Mouse (Mus musculus) heart, adult 2 months (tissue): Measurements from ENCODE around the gene Tacc2. TPM values are rescaled to one million over a fixed set of nuclear protein-coding genes. Genes with fewer than 3 reads are reported as not detected.
A peak's percentile ranks its signal among the peaks of the same experiment; 100 is the strongest.

Experiments
- DNase-seq, 2 experiments: peaks; one replicate each; pipeline ENCODE4 v3.0.0; 2021
- H3K27ac ChIP-seq: fragments of 200-600 bp; 2 replicates; pipeline ENCODE4 v1.8.1; 2022
- H3K27me3 ChIP-seq: fragments of 200-500 bp; 2 replicates; pipeline ENCODE4 v1.6.1; 2012; ENCODE audit warnings: mild to moderate bottlenecking, low read length, inconsistent platforms, mixed read lengths; ENCODE audit not compliant: control insufficient read depth, insufficient read depth
- H3K36me3 ChIP-seq: fragments of 200-500 bp; 2 replicates; pipeline ENCODE4 v1.6.1; 2012; ENCODE audit warnings: low read length, inconsistent platforms; ENCODE audit not compliant: control insufficient read depth, insufficient read depth
- H3K4me1 ChIP-seq: fragments of 200-500 bp; 2 replicates; pipeline ENCODE4 v1.6.1; 2011; ENCODE audit warnings: low read length; ENCODE audit not compliant: control insufficient read depth, insufficient read depth
- H3K4me3 ChIP-seq: fragments of 200-600 bp; 2 replicates; pipeline ENCODE4 v1.8.1; 2022
- H3K79me2 ChIP-seq: fragments of 200-500 bp; replicated peaks from 2 replicates; pipeline ENCODE4 v1.6.1; 2012; ENCODE audit warnings: mild to moderate bottlenecking, inconsistent platforms, low read length, moderate library complexity, mixed read lengths; ENCODE audit not compliant: control insufficient read depth, insufficient read depth
- H3K9ac ChIP-seq: fragments of 200-500 bp; 2 replicates; pipeline ENCODE4 v1.6.1; 2012; ENCODE audit warnings: low read depth, mild to moderate bottlenecking, control low read depth, inconsistent platforms, low read length, mixed read lengths
- CTCF ChIP-seq: fragments of 200-600 bp; IDR thresholded peaks from 2 replicates; pipeline ENCODE4 v1.8.1; 2022; ENCODE audit warnings: antibody characterized with exemption, mild to moderate bottlenecking, moderate library complexity
- EP300 ChIP-seq: fragments of 200-500 bp; IDR thresholded peaks from 2 replicates; pipeline ENCODE4 v1.6.1; 2011; ENCODE audit warnings: low read depth, low read length, control low read depth; ENCODE audit not compliant: insufficient read depth
- POLR2A ChIP-seq: fragments of 200-500 bp; IDR thresholded peaks from 2 replicates; pipeline ENCODE4 v1.6.1; 2011; ENCODE audit warnings: mild to moderate bottlenecking, low read depth, low read length, control low read depth; ENCODE audit not compliant: insufficient read depth
- WGBS: fragments of 180-500 bp; shearing (Covaris S2); methylation state at CpG from one replicate; pipeline ENCODE4 v1.1.7; 2018; 5-methylcytosine and 5-hydroxymethylcytosine counted together
- intact Hi-C: fragments of 180-260 bp; cut with DNase I; formaldehyde crosslinking; loops from one replicate; pipeline ENCODE4 v1.15.1; 2025
- polyA plus RNA-seq: library from polyadenylated mRNA; depleted of rRNA; stranded (reverse); fragments of >200 nt; gene quantifications from 2 replicates; pipeline ENCODE4 v1.2.3, GENCODE M21; 2012
- total RNA-seq, 2 experiments: library from RNA; stranded (reverse); gene quantifications; 2 replicates each; pipeline ENCODE4 v1.2.3; 2021

The Tacc2 gene
- total and polyA plus RNA-seq, 3 experiments, result 117 to 480 (median 339) TPM

DNA sequence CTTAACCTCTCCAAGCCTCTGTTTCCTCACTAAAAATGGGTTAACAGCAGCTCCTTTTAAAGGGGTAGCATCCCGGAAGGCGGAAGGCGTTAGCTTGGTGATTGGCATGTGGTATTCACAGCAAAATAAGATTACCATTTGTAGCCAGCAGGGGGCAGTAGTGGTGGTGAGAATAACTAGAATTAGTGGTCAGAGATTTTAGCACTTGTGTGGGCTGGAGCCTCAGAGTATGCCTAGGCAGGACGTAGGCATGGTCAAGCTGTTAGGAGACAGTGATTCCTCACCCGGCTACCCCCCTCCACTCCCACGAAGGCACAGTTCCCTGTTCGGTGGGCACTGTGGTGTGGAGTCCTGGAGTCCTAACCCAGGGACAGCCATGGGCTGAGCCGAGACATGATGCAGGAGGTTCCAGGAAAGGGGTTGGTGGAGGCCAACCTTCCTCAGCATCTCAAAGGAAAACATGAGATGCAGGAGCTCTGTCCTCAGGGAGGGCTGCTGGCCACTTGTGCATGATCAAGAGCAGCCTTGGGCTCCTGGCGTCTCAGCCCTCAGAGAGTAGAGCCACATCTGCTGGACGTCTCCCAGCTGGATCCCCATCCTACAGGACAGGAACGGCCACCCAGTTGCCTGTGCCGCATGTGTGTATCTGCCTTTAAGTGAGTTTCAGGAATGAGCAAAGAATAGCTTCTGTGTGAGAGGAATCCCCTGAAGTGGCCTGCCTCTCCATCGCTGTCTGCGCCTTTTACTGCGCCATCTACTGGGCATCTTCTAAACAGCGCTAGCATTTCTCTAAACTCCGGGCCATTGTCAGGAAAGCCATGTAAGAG is 185.0 kb downstream of the Tacc2 start:
- TF ChIP-seq CTCF (peak; percentile 79), EP300 (peak; percentile 68), POLR2A (no peak)
- Histone ChIP-seq H3K4me1 (no peaks in the 10 kb centered on the region; the same call in 1 of the 2 replicates), H3K9ac (no peak overlapping the region), H3K79me2 (no peaks in the 10 kb centered on the region), H3K4me3 (no peak overlapping the region), H3K27me3 (no peaks in the 10 kb centered on the region), H3K27ac (no peak overlapping the region), H3K36me3 (no peaks in the 10 kb centered on the region)
- DNase-seq, result peak; percentile 51 to 59
- WGBS, result 27% methylated on average over 17 of the region's 17 CpGs
- intact Hi-C loops, result loop anchor here (1.0 to 5.0 kb wide), 4 partner anchors 28 to 230 kb away; no protein-coding TSS in a partner anchor

DNA sequence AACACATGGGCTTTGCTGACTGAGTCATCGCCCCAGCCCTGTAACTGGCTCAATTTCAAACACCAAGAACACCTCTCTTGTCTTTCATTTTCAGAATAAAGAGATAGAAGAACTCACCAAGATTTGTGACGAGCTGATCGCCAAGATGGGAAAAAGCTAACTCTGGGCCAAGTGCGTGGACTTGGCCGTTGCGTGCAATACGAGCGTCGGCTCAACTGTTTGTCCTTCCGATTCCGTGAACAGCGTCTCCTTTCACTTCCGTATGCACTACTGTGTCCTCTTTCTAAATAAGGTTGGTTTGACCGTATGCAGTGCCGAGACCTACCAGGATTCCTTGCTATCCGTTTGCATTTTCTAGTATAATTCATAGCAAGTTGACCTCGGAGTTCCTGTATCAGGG is 186.9 kb downstream of the Tacc2 start:
- no peak for TF ChIP-seq CTCF
- no peak for TF ChIP-seq POLR2A
- no peak for TF ChIP-seq EP300
- DNase-seq, result no peak
- no peaks in the 10 kb centered on the region; the same call in 1 of the 2 replicates for H3K4me1 ChIP-seq
- no peaks in the 10 kb centered on the region for H3K79me2 ChIP-seq
- intact Hi-C loops, result loop anchor here (5.0 kb wide), 1 partner anchor 232 kb away; no protein-coding TSS in a partner anchor
- H3K27me3 ChIP-seq, result no peaks in the 10 kb centered on the region
- H3K4me3 ChIP-seq, result no peak overlapping the region
- H3K27ac ChIP-seq, result no peak overlapping the region
- H3K9ac ChIP-seq, result no peak overlapping the region
- 95% methylated on average over 17 of the region's 17 CpGs for WGBS
- no peaks in the 10 kb centered on the region for H3K36me3 ChIP-seq

DNA sequence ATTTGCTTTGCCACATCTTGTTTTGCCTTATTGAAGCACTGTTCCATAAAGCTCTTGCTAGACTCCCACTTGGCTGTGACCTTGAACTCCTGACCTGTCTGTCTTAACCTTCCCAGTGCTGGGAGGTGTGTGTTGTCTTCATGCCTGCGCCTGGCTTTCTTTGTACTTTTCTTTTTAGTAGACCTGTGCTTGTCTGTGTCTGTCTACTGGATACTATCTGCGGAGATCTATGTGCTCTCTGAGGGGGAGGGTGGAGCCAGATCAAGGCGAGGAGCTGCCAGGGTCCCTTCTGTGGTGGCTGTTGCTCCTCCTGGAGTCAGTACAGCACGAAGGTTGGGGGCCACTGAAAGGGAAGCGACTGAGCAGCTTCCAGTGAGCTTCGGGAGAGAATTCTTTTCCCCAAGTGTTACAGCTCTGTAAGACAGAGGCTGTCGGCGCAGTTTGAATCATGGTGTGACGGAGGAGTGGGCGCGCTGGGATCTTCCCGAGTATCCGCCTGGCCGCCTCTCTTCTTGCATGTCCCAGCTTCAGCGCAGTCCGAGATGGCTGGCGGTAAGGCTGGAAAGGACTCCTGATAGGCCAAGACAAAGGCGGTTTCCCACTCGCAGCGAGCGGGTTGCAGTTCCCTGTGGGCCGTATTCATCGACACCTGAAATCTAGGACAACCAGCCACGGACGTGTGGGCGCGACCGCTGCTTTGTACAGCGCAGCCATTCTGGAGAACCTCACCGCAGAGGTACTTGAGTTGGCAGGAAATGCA is 189.4 kb downstream of the Tacc2 start:
- 73% methylated on average over 30 of the region's 30 CpGs for WGBS
- TF ChIP-seq EP300 (no peak), POLR2A (no peak), CTCF (no peak)
- intact Hi-C loops, result no loop called here
- H3K9ac ChIP-seq, result no peak overlapping the region
- no peaks in the 10 kb centered on the region for H3K27me3 ChIP-seq
- no peaks in the 10 kb centered on the region for H3K79me2 ChIP-seq
- DNase-seq, result no peak
- peaks cover 1% of the 10 kb centered on the region for H3K4me1 ChIP-seq
- H3K36me3 ChIP-seq, result no peaks in the 10 kb centered on the region
- H3K4me3 ChIP-seq, result no peak overlapping the region
- H3K27ac ChIP-seq, result no peak overlapping the region

DNA sequence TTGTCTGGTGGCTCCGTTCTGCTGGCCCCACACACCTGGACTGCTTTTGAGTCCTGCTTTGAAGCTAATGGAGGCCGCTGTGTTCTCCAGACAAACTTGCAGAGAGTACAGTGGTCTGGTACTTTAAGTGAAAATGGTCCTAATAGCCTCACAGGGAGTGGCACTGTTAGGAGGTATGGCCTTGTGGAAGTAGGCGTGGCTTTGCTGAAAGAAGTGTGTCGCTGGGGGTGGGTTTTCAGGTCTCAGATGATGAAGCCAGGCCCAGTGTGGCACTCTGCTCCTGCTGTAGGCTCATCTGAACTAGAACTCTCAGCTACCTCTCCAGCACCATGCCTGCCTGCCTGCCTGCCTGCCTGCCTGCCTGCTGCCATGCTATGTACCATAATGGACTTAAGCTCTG is 190.9 kb downstream of the Tacc2 start:
- H3K9ac ChIP-seq, result no peak overlapping the region
- no peaks in the 10 kb centered on the region for H3K27me3 ChIP-seq
- WGBS, result 90% methylated on average over 4 of the region's 4 CpGs
- H3K4me3 ChIP-seq, result no peak overlapping the region
- H3K4me1 ChIP-seq, result peaks cover 1% of the 10 kb centered on the region; the same call in 1 of the 2 replicates
- intact Hi-C loops, result no loop called here
- H3K79me2 ChIP-seq, result no peaks in the 10 kb centered on the region
- DNase-seq, result no peak
- no peak for TF ChIP-seq POLR2A
- no peak for TF ChIP-seq EP300
- TF ChIP-seq CTCF, result no peak
- H3K36me3 ChIP-seq, result no peaks in the 10 kb centered on the region
- H3K27ac ChIP-seq, result no peak overlapping the region

DNA sequence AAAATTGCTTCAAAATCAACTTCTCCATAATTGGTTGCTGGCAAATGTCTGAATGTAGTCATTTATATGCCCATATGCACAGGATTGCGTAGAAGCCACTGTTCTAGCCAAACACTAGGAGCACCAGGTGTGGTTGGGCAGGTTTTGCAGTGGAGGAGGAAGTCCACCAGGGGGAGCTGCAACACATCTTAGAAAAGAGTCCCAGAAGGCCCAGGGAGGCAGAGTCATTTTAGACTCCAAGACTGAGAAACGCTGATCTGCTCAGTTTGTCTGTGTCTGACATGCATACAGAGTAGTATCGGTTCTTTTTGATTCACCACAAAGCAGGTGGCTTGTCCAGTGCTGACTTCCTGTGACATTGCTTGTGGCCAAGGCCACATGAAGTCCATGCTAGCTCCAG is 193.5 kb downstream of the Tacc2 start:
- intact Hi-C loops, result loop anchor here (2.0 to 5.0 kb wide), 3 partner anchors 57 to 272 kb away; no protein-coding TSS in a partner anchor
- peak; percentile 55 to 73 for DNase-seq

More for the DNA sequence above, 193.5 kb downstream of the Tacc2 start:
- Histone ChIP-seq H3K4me1 (peaks cover 1% of the 10 kb centered on the region; the same call in 1 of the 2 replicates), H3K4me3 (no peak overlapping the region), H3K79me2 (no peaks in the 10 kb centered on the region), H3K9ac (no peak overlapping the region), H3K27ac (no peak overlapping the region), H3K27me3 (no peaks in the 10 kb centered on the region), H3K36me3 (no peaks in the 10 kb centered on the region)
- 23% methylated on average over 3 of the region's 3 CpGs for WGBS
- TF ChIP-seq EP300, result peak; percentile 63; the same call in 1 of the 2 replicates
- TF ChIP-seq CTCF, result peak; percentile 97
- no peak for TF ChIP-seq POLR2A
